Mouse (Mus musculus) stomach, embryonic 15.5 days (tissue): ENCODE data around the gene Arhgap25. TPM values are rescaled to one million over a fixed set of nuclear protein-coding genes. Genes with fewer than 3 reads are reported as not detected.
A peak's percentile ranks its signal among the peaks of the same experiment; 100 is the strongest.
"Not testable (repeated sequence)": the region's sequence is repeated elsewhere in the genome, so short reads cannot be mapped to it uniquely, and the experiment has no call there.

ENCODE experiments used
- ATAC-seq: fragments of 200-750 bp; cut with Nextera tagmentation; 2 replicates; pipeline ENCODE4 v1.8.0; 2017; ENCODE audit warnings: low read depth, moderate number of reproducible peaks, moderate TSS enrichment; ENCODE audit not compliant: insufficient read depth, low FRiP score
- H3K27ac ChIP-seq: fragments of 300-500 bp; sonication (generic); 2 replicates; pipeline ENCODE4 v1.5.1; 2015; ENCODE audit warnings: mild to moderate bottlenecking, inconsistent platforms
- H3K27me3 ChIP-seq: fragments of 300-500 bp; sonication (generic); replicated peaks from 2 replicates; pipeline ENCODE4 v1.6.1; 2015; ENCODE audit warnings: inconsistent platforms
- H3K36me3 ChIP-seq: fragments of 300-500 bp; sonication (generic); 2 replicates; pipeline ENCODE4 v1.6.1; 2015; ENCODE audit warnings: inconsistent platforms
- H3K4me1 ChIP-seq: fragments of 300-500 bp; sonication (generic); 2 replicates; pipeline ENCODE4 v1.6.1; 2015; ENCODE audit warnings: inconsistent platforms
- H3K4me2 ChIP-seq: fragments of 300-500 bp; sonication (generic); 2 replicates; pipeline ENCODE4 v1.6.1; 2015; ENCODE audit warnings: mild to moderate bottlenecking, inconsistent platforms
- H3K4me3 ChIP-seq: fragments of 300-500 bp; sonication (generic); replicated peaks from 2 replicates; pipeline ENCODE4 v1.5.1; 2015; ENCODE audit warnings: inconsistent platforms
- H3K9ac ChIP-seq: fragments of 300-500 bp; sonication (generic); 2 replicates; pipeline ENCODE4 v1.6.1; 2015; ENCODE audit warnings: inconsistent platforms
- H3K9me3 ChIP-seq: fragments of 300-500 bp; sonication (generic); 2 replicates; pipeline ENCODE4 v1.6.1; 2016; ENCODE audit warnings: inconsistent platforms
- WGBS: fragments of 180-500 bp; shearing (Covaris S2); methylation state at CpG from one replicate; pipeline ENCODE4 v1.1.7; 2015; 5-methylcytosine and 5-hydroxymethylcytosine counted together
- polyA plus RNA-seq: library from polyadenylated mRNA; unstranded; fragments of >200 nt; fragmentation: Nextera tagmentation; extraction: Ambion mirVana; gene quantifications from 2 replicates; pipeline ENCODE4 v1.2.1, GENCODE M21; 2015

Arhgap25 gene
- polyA plus RNA-seq, 1 experiment from 2014 or later, result 6.0 TPM

DNA sequence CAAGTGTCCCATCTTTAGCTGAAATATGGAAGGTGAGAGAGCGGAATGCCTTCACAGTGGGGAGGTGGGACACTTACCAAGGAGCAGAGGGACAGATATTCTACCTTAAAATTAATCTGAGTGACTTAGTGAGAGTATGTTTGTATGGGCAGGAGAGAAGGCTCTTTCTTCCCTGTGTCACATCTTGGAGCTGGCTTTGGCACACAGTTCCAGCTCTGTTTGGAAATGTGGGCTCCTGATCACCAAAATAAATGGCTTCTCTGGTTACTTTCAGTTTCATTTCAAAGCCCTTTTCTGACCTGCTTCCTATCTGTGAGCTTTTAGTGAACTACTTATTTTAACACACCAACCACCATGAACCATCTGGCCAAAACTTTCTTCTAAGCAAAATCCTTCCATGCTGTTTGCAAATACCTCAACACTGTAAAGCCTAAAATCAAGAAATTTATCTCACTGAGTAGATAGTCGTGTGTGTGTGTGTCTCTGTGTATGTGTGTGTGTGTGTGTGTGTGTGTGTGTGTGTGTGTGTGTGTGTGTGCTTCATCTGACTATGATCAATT, 1.5 kb downstream of the Arhgap25 start:
- H3K4me1 ChIP-seq, result no peaks in the 10 kb centered on the region
- H3K27ac ChIP-seq, result no peak overlapping the region
- H3K27me3 ChIP-seq, result no peaks in the 10 kb centered on the region
- H3K4me3 ChIP-seq, result no peak overlapping the region
- WGBS, result 66% methylated on average over 2 of the region's 2 CpGs
- no peaks in the 10 kb centered on the region for H3K36me3 ChIP-seq
- no peak overlapping the region for H3K4me2 ChIP-seq
- H3K9ac ChIP-seq, result no peak overlapping the region
- H3K9me3 ChIP-seq, result no peaks in the 10 kb centered on the region
- ATAC-seq, result no peak

DNA sequence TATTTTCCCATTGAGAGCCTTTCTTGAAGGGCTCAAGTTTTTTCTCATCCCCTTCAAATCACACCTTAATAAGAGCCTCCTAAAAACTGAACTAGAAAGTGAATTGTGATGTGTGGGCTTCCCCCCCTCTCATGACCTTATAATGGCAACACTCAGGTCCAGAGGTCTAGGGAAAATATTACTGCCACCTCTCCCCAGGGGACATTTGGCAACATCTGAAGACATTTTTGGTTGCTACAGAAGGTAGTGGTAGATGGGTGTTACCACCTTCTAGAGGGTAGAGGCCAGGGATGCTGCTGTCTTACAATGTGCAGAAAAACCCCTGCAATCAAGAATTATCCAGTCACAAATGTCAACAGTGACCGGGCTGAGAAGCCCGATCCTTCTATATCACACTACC, 2.7 kb downstream of the Arhgap25 start:
- H3K4me2 ChIP-seq, result no peak overlapping the region
- H3K27me3 ChIP-seq, result no peaks in the 10 kb centered on the region
- H3K36me3 ChIP-seq, result no peaks in the 10 kb centered on the region
- no peak overlapping the region for H3K27ac ChIP-seq
- H3K9me3 ChIP-seq, result no peaks in the 10 kb centered on the region
- H3K4me3 ChIP-seq, result no peak overlapping the region
- no peak overlapping the region for H3K9ac ChIP-seq
- no peak for ATAC-seq
- H3K4me1 ChIP-seq, result no peaks in the 10 kb centered on the region
- WGBS, result 82% methylated on average over 2 of the region's 2 CpGs

DNA sequence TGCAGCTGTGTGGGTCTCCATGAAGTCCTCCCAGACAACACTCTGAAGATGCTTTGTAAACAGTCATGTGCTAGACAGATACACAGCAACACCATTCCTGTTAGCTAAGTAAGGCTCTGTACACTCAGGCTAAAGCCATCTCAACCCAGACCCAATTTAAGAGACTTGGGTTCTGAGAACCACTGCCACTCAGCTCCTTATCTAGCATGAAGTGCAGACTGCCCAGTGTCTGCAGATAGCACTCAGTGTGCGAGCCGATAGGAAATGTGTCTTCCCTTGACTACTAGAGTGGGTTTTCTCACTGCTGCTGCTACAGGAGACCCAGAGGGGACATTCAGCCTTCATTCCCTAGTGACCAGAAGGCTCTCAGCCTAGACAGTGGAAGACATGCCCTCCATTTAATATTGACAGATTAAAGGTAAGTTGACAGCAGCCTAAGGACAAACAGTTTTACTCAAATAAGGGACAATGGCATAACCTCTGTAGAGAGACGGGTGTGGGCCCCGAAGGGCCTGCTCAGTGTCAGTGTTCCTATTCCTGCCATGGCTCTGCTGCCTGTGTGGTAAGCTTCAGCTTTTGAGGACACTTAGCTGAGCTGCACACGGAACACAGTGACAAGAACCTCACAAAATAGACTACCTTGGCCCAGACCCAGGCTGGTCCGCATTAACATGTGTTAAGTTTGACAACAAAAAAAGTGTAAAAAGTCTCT, 5.1 kb downstream of the Arhgap25 start:
- no peak overlapping the region for H3K4me2 ChIP-seq
- no peaks in the 10 kb centered on the region for H3K9me3 ChIP-seq
- 72% methylated on average over 6 of the region's 6 CpGs for WGBS
- no peaks in the 10 kb centered on the region for H3K36me3 ChIP-seq
- ATAC-seq, result peak; percentile 66; the same call in 1 of the 2 replicates
- H3K4me1 ChIP-seq, result no peaks in the 10 kb centered on the region
- no peak overlapping the region for H3K27ac ChIP-seq
- no peak overlapping the region for H3K4me3 ChIP-seq
- H3K9ac ChIP-seq, result no peak overlapping the region
- no peaks in the 10 kb centered on the region for H3K27me3 ChIP-seq

DNA sequence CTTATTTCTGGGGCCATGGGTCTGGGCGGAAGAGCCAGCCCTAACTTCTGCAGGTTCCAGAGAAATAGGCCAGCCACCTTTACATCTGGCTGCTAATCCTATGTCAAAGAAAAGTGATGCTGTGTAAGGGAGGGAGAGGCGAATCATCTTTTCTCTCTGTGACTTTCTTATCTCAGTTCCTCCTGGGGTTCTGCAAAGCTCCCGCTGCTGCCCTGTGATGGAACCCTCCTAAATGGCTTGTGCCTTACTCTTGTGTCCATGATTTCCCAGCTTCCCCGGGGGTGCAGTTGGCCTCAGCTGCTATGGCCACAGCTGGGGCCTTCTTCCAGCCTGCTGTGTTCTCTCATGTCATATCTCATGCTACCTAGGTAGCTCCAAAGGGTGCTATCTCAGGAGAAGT, 5.7 kb downstream of the Arhgap25 start:
- Histone ChIP-seq H3K4me1 (no peaks in the 10 kb centered on the region), H3K27me3 (no peaks in the 10 kb centered on the region), H3K9ac (no peak overlapping the region), H3K27ac (no peak overlapping the region), H3K4me2 (no peak overlapping the region), H3K4me3 (no peak overlapping the region), H3K36me3 (no peaks in the 10 kb centered on the region), H3K9me3 (no peaks in the 10 kb centered on the region)
- peak; percentile 35; the same call in 1 of the 2 replicates for ATAC-seq
- whole genome bisulfite sequencing, result 79% methylated on average over 4 of the region's 4 CpGs

DNA sequence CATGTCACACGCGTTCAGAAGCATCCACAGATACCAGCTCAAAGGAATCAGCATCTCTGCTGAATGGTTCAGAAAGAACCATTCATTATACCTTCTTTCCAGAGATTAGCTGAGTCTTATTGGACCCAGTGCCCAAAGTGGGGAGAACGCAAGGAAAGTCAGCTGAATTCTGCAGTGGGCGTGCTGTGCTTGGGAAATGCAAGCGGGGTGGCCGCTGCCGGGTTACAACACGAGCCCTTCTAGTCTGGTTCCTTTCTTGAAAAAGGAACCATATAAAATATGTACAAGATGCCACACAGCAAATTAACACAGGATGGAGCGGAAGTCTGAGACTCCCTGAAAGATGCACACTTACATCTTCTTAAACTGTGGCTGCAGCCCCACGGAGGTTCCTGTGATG, 7.9 kb downstream of the Arhgap25 start:
- WGBS, result 87% methylated on average over 10 of the region's 10 CpGs
- no peak for ATAC-seq
- Histone ChIP-seq H3K4me2 (no peak overlapping the region), H3K27ac (no peak overlapping the region), H3K9me3 (no peaks in the 10 kb centered on the region), H3K9ac (no peak overlapping the region), H3K4me3 (no peak overlapping the region), H3K4me1 (no peaks in the 10 kb centered on the region), H3K36me3 (no peaks in the 10 kb centered on the region), H3K27me3 (no peaks in the 10 kb centered on the region)

DNA sequence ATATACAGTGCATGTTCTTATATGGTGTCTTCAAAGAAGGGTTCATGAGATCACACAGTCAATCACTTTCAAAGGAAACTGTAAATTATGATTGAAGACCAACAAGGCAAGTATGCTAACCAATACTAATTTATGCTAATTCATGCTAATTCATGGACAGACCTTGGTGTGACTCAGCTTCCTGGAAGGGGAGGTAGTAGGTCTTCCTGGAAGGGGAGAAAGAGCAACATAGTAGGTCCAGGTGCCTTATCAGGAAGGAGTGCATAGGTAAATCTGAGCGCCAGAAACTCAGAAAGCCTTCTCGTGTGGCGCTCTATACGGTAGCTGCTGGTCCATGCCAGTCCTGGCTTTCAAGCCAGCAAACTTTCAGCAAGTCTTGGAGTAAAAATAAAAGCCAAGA, 8.8 kb downstream of the Arhgap25 start:
- WGBS, result 93% methylated on average over 4 of the region's 4 CpGs
- no peak for ATAC-seq
- no peak overlapping the region for H3K9ac ChIP-seq

DNA sequence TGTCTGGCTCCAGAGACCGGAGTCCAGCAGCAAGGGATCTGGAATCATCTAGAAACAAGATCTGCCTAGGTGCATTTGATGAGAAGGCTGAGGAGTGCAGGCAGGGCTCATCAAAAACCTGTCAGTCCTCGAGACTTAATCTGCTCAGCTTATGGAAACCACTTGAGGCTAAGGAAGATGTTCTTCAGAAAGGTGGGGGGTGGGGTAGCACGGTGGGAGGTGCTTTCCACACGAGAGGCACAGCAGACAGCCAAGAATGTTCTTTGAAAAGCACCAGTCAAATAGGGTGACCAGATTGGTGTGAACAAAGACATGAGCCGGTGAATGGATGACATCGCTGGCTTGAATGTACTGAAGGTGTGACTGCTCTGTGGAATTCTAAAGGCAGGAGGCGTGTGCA, 9.3 kb downstream of the Arhgap25 start:
- H3K4me2 ChIP-seq, result no peak overlapping the region
- H3K4me1 ChIP-seq, result no peaks in the 10 kb centered on the region
- H3K9ac ChIP-seq, result no peak overlapping the region
- no peaks in the 10 kb centered on the region for H3K36me3 ChIP-seq
- H3K9me3 ChIP-seq, result no peaks in the 10 kb centered on the region
- no peaks in the 10 kb centered on the region for H3K27me3 ChIP-seq
- H3K27ac ChIP-seq, result no peak overlapping the region
- H3K4me3 ChIP-seq, result no peak overlapping the region
- ATAC-seq, result no peak
- WGBS, result 59% methylated on average over 7 of the region's 7 CpGs

More for the DNA sequence above, 8.8 kb downstream of the Arhgap25 start:
- H3K4me2 ChIP-seq, result no peak overlapping the region
- no peaks in the 10 kb centered on the region for H3K9me3 ChIP-seq
- no peak overlapping the region for H3K27ac ChIP-seq
- no peaks in the 10 kb centered on the region for H3K36me3 ChIP-seq
- H3K27me3 ChIP-seq, result no peaks in the 10 kb centered on the region
- no peak overlapping the region for H3K4me3 ChIP-seq
- no peaks in the 10 kb centered on the region for H3K4me1 ChIP-seq

DNA sequence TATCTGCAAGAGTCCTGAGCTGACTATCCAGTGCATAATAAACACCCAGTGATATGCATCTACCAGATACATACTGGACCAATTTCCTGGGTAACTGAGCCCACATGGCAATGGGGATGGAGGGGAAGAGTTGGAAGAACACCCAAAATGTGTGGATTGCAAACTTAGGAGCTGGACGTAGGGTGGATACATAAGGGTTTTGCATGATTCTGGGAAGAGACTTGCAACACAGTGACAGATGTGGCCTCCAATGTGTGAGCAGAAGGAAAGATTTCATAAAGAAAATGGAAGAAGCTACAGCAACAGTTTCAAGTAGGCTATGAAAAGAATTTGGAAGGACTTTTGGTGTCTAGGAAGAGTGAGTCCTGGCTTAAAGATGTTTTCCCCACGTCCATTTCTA, 10.0 kb downstream of the Arhgap25 start:
- no peaks in the 10 kb centered on the region for H3K36me3 ChIP-seq
- H3K9ac ChIP-seq, result no peak overlapping the region
- no peaks in the 10 kb centered on the region for H3K9me3 ChIP-seq
- no peak overlapping the region for H3K27ac ChIP-seq
- no peaks in the 10 kb centered on the region for H3K4me1 ChIP-seq
- H3K4me2 ChIP-seq, result no peak overlapping the region
- H3K4me3 ChIP-seq, result no peak overlapping the region
- no peak for ATAC-seq
- WGBS, result 60% methylated on average over 2 of the region's 2 CpGs
- H3K27me3 ChIP-seq, result no peaks in the 10 kb centered on the region

DNA sequence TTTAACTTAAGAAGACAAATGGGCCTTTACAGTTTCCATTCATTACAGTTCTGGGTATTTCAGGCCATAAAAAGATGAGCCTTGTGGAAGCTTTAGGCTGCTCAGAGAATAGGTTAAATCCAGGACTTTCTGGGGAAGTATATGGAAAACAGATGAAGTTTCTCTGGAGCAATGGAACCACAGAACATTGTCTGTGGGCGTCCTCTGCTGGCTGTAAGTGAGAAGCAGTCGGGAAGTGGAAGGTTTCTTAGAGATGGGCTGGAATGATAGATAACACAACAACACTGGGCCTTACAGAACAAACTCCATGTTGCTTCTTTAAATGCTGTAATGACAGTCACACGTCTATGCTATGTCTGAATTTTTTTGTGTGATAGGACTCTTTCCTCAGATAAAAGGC, 10.8 kb downstream of the Arhgap25 start:
- WGBS, result 22% methylated on average over 3 of the region's 3 CpGs
- Histone ChIP-seq H3K4me3 (no peak overlapping the region), H3K27ac (no peak overlapping the region), H3K9me3 (no peaks in the 10 kb centered on the region), H3K27me3 (no peaks in the 10 kb centered on the region), H3K4me2 (no peak overlapping the region), H3K4me1 (no peaks in the 10 kb centered on the region), H3K9ac (no peak overlapping the region), H3K36me3 (no peaks in the 10 kb centered on the region)
- ATAC-seq, result no peak

DNA sequence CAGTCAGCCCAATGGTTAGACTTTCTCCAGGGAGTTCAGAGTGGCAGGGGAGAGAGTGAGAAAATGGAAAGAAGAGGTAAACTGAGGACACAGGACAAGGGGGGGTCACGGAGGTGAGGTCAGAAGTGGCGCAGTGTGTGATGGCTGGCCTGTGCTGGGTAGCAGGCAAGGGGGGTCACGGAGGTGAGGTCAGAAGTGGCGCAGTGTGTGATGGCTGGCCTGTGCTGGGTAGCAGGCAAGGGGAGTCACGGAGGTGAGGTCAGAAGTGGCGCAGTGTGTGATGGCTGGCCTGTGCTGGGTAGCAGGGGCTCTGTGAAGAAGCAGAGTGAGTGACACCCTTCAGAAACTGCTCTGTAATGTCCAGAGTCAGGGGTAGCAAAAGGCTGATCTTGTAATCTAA, 11.4 kb downstream of the Arhgap25 start:
- WGBS, result 82% methylated on average over 6 of the region's 6 CpGs
- H3K4me2 ChIP-seq, H3K9me3 ChIP-seq, ATAC-seq, H3K36me3 ChIP-seq, H3K4me1 ChIP-seq, H3K9ac ChIP-seq, H3K4me3 ChIP-seq, H3K27me3 ChIP-seq, H3K27ac ChIP-seq: not testable (repeated sequence)

DNA sequence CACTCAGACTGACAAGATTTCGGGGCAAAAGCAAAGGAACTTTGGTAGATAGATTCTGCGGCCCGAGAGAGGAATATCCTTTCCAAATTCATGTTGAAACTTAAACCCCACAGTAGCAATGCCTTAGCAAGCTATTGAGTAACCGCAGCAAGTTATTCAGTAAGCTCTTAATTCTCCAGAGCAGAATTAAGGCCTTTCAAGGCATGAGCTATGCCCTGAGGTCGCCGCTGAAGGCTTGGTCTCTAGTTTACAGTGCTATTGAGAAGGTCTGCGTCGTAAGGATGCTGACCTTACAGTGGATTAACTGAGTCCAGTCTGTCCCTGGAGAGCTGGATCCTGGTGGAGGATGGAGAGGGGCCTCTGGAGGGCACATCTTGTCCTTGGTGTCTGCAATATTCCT, 12.5 kb downstream of the Arhgap25 start:
- WGBS, result 81% methylated on average over 8 of the region's 8 CpGs
- no peak overlapping the region for H3K27ac ChIP-seq
- no peak for ATAC-seq

DNA sequence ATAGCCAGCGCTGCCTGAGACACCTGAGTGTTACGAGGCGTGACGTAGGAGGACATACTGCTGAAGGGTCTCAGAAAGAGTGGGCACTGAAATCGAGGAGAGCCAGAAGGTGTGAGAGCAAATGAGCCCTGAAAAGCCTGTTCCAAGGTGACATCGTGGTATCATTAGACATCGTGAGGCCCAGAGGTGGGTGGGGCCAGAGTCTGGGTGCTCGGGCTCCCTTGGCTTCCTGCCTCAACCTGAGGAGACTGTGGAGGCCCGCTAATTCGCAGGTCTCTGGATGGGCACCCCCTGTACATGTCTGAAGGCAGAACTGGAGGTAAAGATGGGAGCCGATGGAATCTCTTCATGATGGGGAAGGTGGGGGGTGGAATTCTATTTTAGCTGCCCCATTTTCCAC, 13.2 kb downstream of the Arhgap25 start:
- no peaks in the 10 kb centered on the region for H3K27me3 ChIP-seq
- 72% methylated on average over 11 of the region's 11 CpGs for WGBS
- H3K4me3 ChIP-seq, result no peak overlapping the region
- no peak for ATAC-seq
- H3K36me3 ChIP-seq, result no peaks in the 10 kb centered on the region
- H3K9ac ChIP-seq, result no peak overlapping the region
- H3K4me1 ChIP-seq, result no peaks in the 10 kb centered on the region
- no peak overlapping the region for H3K27ac ChIP-seq
- no peak overlapping the region for H3K4me2 ChIP-seq
- no peaks in the 10 kb centered on the region for H3K9me3 ChIP-seq

More for the DNA sequence above, 12.5 kb downstream of the Arhgap25 start:
- Histone ChIP-seq H3K9me3 (no peaks in the 10 kb centered on the region), H3K9ac (no peak overlapping the region), H3K4me3 (no peak overlapping the region), H3K4me1 (no peaks in the 10 kb centered on the region), H3K4me2 (no peak overlapping the region), H3K36me3 (no peaks in the 10 kb centered on the region), H3K27me3 (no peaks in the 10 kb centered on the region)

DNA sequence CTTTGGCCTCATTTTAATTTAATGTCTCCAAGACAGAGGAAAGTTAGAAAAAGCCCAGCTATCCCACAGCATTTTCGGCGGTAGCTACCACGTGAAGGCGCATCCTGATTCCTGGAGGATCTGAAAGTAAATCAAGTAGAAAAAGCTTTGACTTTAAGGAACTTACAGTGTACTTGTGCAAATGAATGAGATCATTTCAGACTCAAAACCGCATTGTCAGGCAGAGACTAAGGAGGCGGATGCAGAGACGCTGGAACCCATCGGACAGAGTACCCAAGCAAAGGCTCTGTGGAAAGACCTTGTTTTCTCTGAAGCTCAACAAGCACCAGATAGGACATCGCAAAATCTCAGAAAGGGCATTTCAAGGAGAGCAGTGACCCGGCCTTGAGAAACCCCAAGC, 14.4 kb downstream of the Arhgap25 start:
- ATAC-seq, result no peak
- H3K9me3 ChIP-seq, result no peaks in the 10 kb centered on the region
- no peaks in the 10 kb centered on the region for H3K4me1 ChIP-seq
- WGBS, result 88% methylated on average over 10 of the region's 10 CpGs
- no peaks in the 10 kb centered on the region for H3K36me3 ChIP-seq
- H3K27me3 ChIP-seq, result no peaks in the 10 kb centered on the region
- no peak overlapping the region for H3K9ac ChIP-seq
- H3K4me2 ChIP-seq, result no peak overlapping the region
- H3K4me3 ChIP-seq, result no peak overlapping the region
- H3K27ac ChIP-seq, result no peak overlapping the region
